8 mouse cellular contexts compared by ENCODE assay signal in genomic region chr4:136470347-136471071, GRCm38 (mm10). TPM values are rescaled to one million over a fixed set of nuclear protein-coding genes. Genes with fewer than 3 reads are reported as not detected.
DNase-seq lines count a peak whose midpoint lies in the region; ATAC-seq and TF ChIP-seq lines count a peak whose summit lies in the region.

No protein-coding gene starts in this region.

- peak overlapping the region; percentile 92 for H3K9ac ChIP-seq in intestine, embryonic 14.5 days (ENCODE audit: low read length)
- peak overlapping the region; percentile 84 for H3K9ac ChIP-seq in limb, embryonic 15.5 days
- H3K9ac ChIP-seq in midbrain, embryonic 15.5 days, result peak overlapping the region; percentile 53

- no peak for TF ChIP-seq POLR2A in spleen, adult 2 months (IDR thresholded peaks at IDR 0.05; ENCODE audit: low read depth, low read length)

- H3K4me1 ChIP-seq in spleen, adult 2 months (ENCODE audit: control insufficient read depth, insufficient read depth, insufficient read length), result peaks cover 4% of the 10 kb centered on the region
- H3K4me1 ChIP-seq in intestine, embryonic 14.5 days (replicated peaks; ENCODE audit: control insufficient read depth, insufficient read depth, low read length), result peaks cover 18% of the 10 kb centered on the region
- H3K4me1 ChIP-seq in limb, embryonic 15.5 days, result peaks cover 36% of the 10 kb centered on the region
- H3K4me1 ChIP-seq in midbrain, embryonic 15.5 days, result peaks cover 16% of the 10 kb centered on the region

- H3K9me3 ChIP-seq in intestine, embryonic 14.5 days (ENCODE audit: control insufficient read depth, low read length), result no peaks in the 10 kb centered on the region
- H3K9me3 ChIP-seq in limb, embryonic 15.5 days, result no peaks in the 10 kb centered on the region
- no peaks in the 10 kb centered on the region for H3K9me3 ChIP-seq in midbrain, embryonic 15.5 days

- no peaks in the 10 kb centered on the region for H3K36me3 ChIP-seq in spleen, adult 2 months (ENCODE audit: control insufficient read depth, insufficient read depth, low read length)
- no peaks in the 10 kb centered on the region for H3K36me3 ChIP-seq in intestine, embryonic 14.5 days (ENCODE audit: control insufficient read depth, insufficient read depth, low read length)
- H3K36me3 ChIP-seq in limb, embryonic 15.5 days, result no peaks in the 10 kb centered on the region
- no peaks in the 10 kb centered on the region for H3K36me3 ChIP-seq in midbrain, embryonic 15.5 days (replicated peaks)

- no peak for DNase-seq in spleen, adult 2 months (ENCODE audit: low read depth in 1 of 2, low spot score in 2 of 2)
- no peak for DNase-seq in spleen, adult 12 weeks (ENCODE audit: low spot score)
- peak; percentile 54 to 71 for DNase-seq in cerebellum, postnatal 14 days
- peak; percentile 38 for DNase-seq in gastrocnemius, postnatal 25 days
- DNase-seq in intestine, embryonic 14.5 days (ENCODE audit: low spot score), result peak; percentile 86
- peak; percentile 66 for DNase-seq in testis, postnatal 14 days (ENCODE audit: low spot score)

- ATAC-seq in intestine, embryonic 14.5 days (replicated peaks; ENCODE audit: low FRiP score, low TSS enrichment, low read depth), result peak; percentile 27; the same call in 1 of the 2 replicates
- no peak for ATAC-seq in limb, embryonic 15.5 days (ENCODE audit: insufficient number of reproducible peaks, low FRiP score, low TSS enrichment, low read depth)
- peak; percentile 28 for ATAC-seq in midbrain, embryonic 15.5 days (replicated peaks)

- no peak overlapping the region; the same call in 1 of the 2 replicates for H3K27ac ChIP-seq in spleen, adult 2 months (ENCODE audit: insufficient read depth, low read length)
- peak overlapping the region; percentile 96 for H3K27ac ChIP-seq in intestine, embryonic 14.5 days (ENCODE audit: low read depth)
- peak overlapping the region; percentile 98 for H3K27ac ChIP-seq in limb, embryonic 15.5 days
- H3K27ac ChIP-seq in midbrain, embryonic 15.5 days, result peak overlapping the region; percentile 96

- no peak for TF ChIP-seq CTCF in spleen, adult 2 months (IDR thresholded peaks at IDR 0.05; ENCODE audit: extremely low read depth, insufficient read depth, insufficient read length, insufficient replicate concordance)

- peak overlapping the region; percentile 74 for H3K4me3 ChIP-seq in spleen, adult 2 months (ENCODE audit: extremely low read depth, insufficient read depth, insufficient read length)
- peak overlapping the region; percentile 80 for H3K4me3 ChIP-seq in intestine, embryonic 14.5 days (ENCODE audit: low read depth, low read length)
- H3K4me3 ChIP-seq in limb, embryonic 15.5 days, result peak overlapping the region; percentile 88
- peak overlapping the region; percentile 95 for H3K4me3 ChIP-seq in midbrain, embryonic 15.5 days

- H3K27me3 ChIP-seq in spleen, adult 2 months (ENCODE audit: control insufficient read depth, insufficient read depth, low read length), result peaks cover 16% of the 10 kb centered on the region
- H3K27me3 ChIP-seq in intestine, embryonic 14.5 days (replicated peaks; ENCODE audit: control insufficient read depth, insufficient read depth, low read length), result no peaks in the 10 kb centered on the region
- H3K27me3 ChIP-seq in limb, embryonic 15.5 days, result no peaks in the 10 kb centered on the region
- H3K27me3 ChIP-seq in midbrain, embryonic 15.5 days (replicated peaks), result no peaks in the 10 kb centered on the region

- WGBS in spleen, adult 2 months, result 2% methylated on average over 56 of the region's 58 CpGs
- WGBS in intestine, embryonic 14.5 days, result under 1% methylated on average over 56 of the region's 58 CpGs
- WGBS in limb, embryonic 15.5 days, result 0% methylated on average over 52 of the region's 58 CpGs
- WGBS in midbrain, embryonic 15.5 days, result under 1% methylated on average over 58 of the region's 58 CpGs

- H3K4me2 ChIP-seq in intestine, embryonic 14.5 days (ENCODE audit: low read length), result peak overlapping the region; percentile 64
- peak overlapping the region; percentile 59 for H3K4me2 ChIP-seq in limb, embryonic 15.5 days
- H3K4me2 ChIP-seq in midbrain, embryonic 15.5 days, result peak overlapping the region; percentile 62

RNA-seq across cellular contexts. Expression of gene Luzp1, which starts 0.9 kb away (rescaled TPM):
- 1.9 and 2.9 TPM in 2 replicates for polyA plus RNA-seq in spleen, adult 2 months (2012; rRNA removed)
- total RNA-seq in gastrocnemius, postnatal 25 days (2021), result 10 to 100 TPM; 17.0 to 18.2 TPM
- 112 and 122 TPM in 2 replicates for polyA plus RNA-seq in intestine, embryonic 14.5 days (2014; fragmentation: Nextera tagmentation; extraction: Ambion mirVana)
- 128 and 132 TPM in 2 replicates for polyA plus RNA-seq in limb, embryonic 15.5 days (2015; fragmentation: Nextera tagmentation; extraction: Ambion mirVana)
- 52.0 and 57.7 TPM in 2 replicates for polyA plus RNA-seq in midbrain, embryonic 15.5 days (2015; fragmentation: Nextera tagmentation; extraction: Ambion mirVana)

RNA-seq across cellular contexts. Expression of gene 6030445D17Rik, which starts 8.5 kb away (rescaled TPM):
- 0.16 and 0.31 TPM in 2 replicates for polyA plus RNA-seq in spleen, adult 2 months (2012; rRNA removed)
- under 1 TPM in 1 of 2 experiments, not detected in 1; 0.15 TPM for total RNA-seq in gastrocnemius, postnatal 25 days (2021)
- 0.23 and 0.43 TPM in 2 replicates for polyA plus RNA-seq in intestine, embryonic 14.5 days (2014; fragmentation: Nextera tagmentation; extraction: Ambion mirVana)
- polyA plus RNA-seq in limb, embryonic 15.5 days (2015; fragmentation: Nextera tagmentation; extraction: Ambion mirVana), result 0.32 and 0.46 TPM in 2 replicates
- 0.15 and 0.19 TPM in 2 replicates for polyA plus RNA-seq in midbrain, embryonic 15.5 days (2015; fragmentation: Nextera tagmentation; extraction: Ambion mirVana)

RNA-seq across cellular contexts. Expression of gene Htr1d, which starts 47.2 kb away (rescaled TPM):
- 0.04 TPM in 1 of 2 replicates, not detected in the other for polyA plus RNA-seq in spleen, adult 2 months (2012; rRNA removed)
- total RNA-seq in gastrocnemius, postnatal 25 days (2021), result not detected
- polyA plus RNA-seq in intestine, embryonic 14.5 days (2014; fragmentation: Nextera tagmentation; extraction: Ambion mirVana), result 0.12 and 0.16 TPM in 2 replicates
- 1.2 and 1.4 TPM in 2 replicates for polyA plus RNA-seq in limb, embryonic 15.5 days (2015; fragmentation: Nextera tagmentation; extraction: Ambion mirVana)
- 1.4 and 1.9 TPM in 2 replicates for polyA plus RNA-seq in midbrain, embryonic 15.5 days (2015; fragmentation: Nextera tagmentation; extraction: Ambion mirVana)

Comparison
In these comparisons a context has a peak if more than half of its experiments do, and no peak if none do; other contexts are left out.
1. DNase-seq: peak in cerebellum, postnatal 14 days (2 of 2), gastrocnemius, postnatal 25 days (single experiment), intestine, embryonic 14.5 days (single experiment) and testis, postnatal 14 days (single experiment); none in spleen, adult 2 months (0 of 2) and spleen, adult 12 weeks (single experiment).
2. RNA of gene Luzp1, which starts 0.9 kb away (polyA plus RNA-seq): 128 to 132 TPM in limb, embryonic 15.5 days, 112 to 122 TPM in intestine, embryonic 14.5 days and 52.0 to 57.7 TPM in midbrain, embryonic 15.5 days; 1.9 to 2.9 TPM in spleen, adult 2 months; every median in the first group is over 10 times any median in the second.
3. Peak in every context shown above with its lines, with median percentiles within 50 percentile points of each other: H3K4me3 ChIP-seq, H3K4me2 ChIP-seq and H3K9ac ChIP-seq.